Mouse (Mus musculus) embryonic facial prominence, embryonic 13.5 days (tissue): ENCODE results near the gene Raf1. TPM values are rescaled to one million over a fixed set of nuclear protein-coding genes. Genes with fewer than 3 reads are reported as not detected.

Experiments
- ATAC-seq: fragments of 200-750 bp; cut with Nextera tagmentation; 2 replicates; pipeline ENCODE4 v1.8.0; 2017; ENCODE audit warnings: low read depth; ENCODE audit not compliant: insufficient number of reproducible peaks, insufficient read depth, low FRiP score, low TSS enrichment
- H3K27ac ChIP-seq: fragments of 300-500 bp; sonication (generic); 2 replicates; pipeline ENCODE4 v1.5.1; 2015; ENCODE audit warnings: moderate library complexity, mild to moderate bottlenecking, inconsistent platforms
- H3K27me3 ChIP-seq: fragments of 300-500 bp; sonication (generic); 2 replicates; pipeline ENCODE4 v1.6.1; 2015; ENCODE audit warnings: mild to moderate bottlenecking, inconsistent platforms
- H3K36me3 ChIP-seq: fragments of 300-500 bp; sonication (generic); 2 replicates; pipeline ENCODE4 v1.6.1; 2015; ENCODE audit warnings: mild to moderate bottlenecking, inconsistent platforms
- H3K4me1 ChIP-seq: fragments of 300-500 bp; sonication (generic); 2 replicates; pipeline ENCODE4 v1.6.1; 2015; ENCODE audit warnings: inconsistent platforms
- H3K4me2 ChIP-seq: fragments of 300-500 bp; sonication (generic); 2 replicates; pipeline ENCODE4 v1.6.1; 2015; ENCODE audit warnings: moderate library complexity, mild to moderate bottlenecking, inconsistent platforms
- H3K4me3 ChIP-seq: fragments of 300-500 bp; sonication (generic); 2 replicates; pipeline ENCODE4 v1.5.1; 2015; ENCODE audit warnings: mild to moderate bottlenecking, inconsistent platforms
- H3K9ac ChIP-seq: fragments of 300-500 bp; sonication (generic); 2 replicates; pipeline ENCODE4 v1.6.1; 2015; ENCODE audit warnings: mild to moderate bottlenecking, inconsistent platforms
- H3K9me3 ChIP-seq: fragments of 300-500 bp; sonication (generic); 2 replicates; pipeline ENCODE4 v1.6.1; 2016; ENCODE audit warnings: inconsistent platforms
- WGBS: fragments of 180-500 bp; shearing (Covaris S2); methylation state at CpG from one replicate; pipeline ENCODE4 v1.1.7; 2015; ENCODE audit warnings: mixed read lengths; 5-methylcytosine and 5-hydroxymethylcytosine counted together
- polyA plus RNA-seq: library from polyadenylated mRNA; unstranded; fragments of >200 nt; fragmentation: Nextera tagmentation; extraction: Ambion mirVana; gene quantifications from 2 replicates; pipeline ENCODE4 v1.2.1, GENCODE M21; 2015

Gene Raf1
- polyA plus RNA-seq, 1 experiment from 2014 or later: 111 TPM

GRCm38 (mm10) chr6:115584176-115584575 is 92.3 kb downstream of the Raf1 start:
- ATAC-seq: no peak
- no peaks in the 10 kb centered on the region for H3K27me3 ChIP-seq
- no peak overlapping the region for H3K9ac ChIP-seq
- H3K4me1 ChIP-seq: no peaks in the 10 kb centered on the region
- H3K4me2 ChIP-seq: no peak overlapping the region
- peaks cover 11% of the 10 kb centered on the region; the same call in 1 of the 2 replicates for H3K36me3 ChIP-seq
- WGBS: 71% methylated on average over 3 of the region's 3 CpGs
- H3K27ac ChIP-seq: no peak overlapping the region
- no peaks in the 10 kb centered on the region for H3K9me3 ChIP-seq
- no peak overlapping the region for H3K4me3 ChIP-seq

- ATAC-seq: no peak
- Histone ChIP-seq H3K4me2 (no peak overlapping the region), H3K27me3 (no peaks in the 10 kb centered on the region), H3K36me3 (peaks cover 17% of the 10 kb centered on the region), H3K4me3 (no peak overlapping the region), H3K27ac (no peak overlapping the region), H3K9me3 (no peaks in the 10 kb centered on the region), H3K4me1 (no peaks in the 10 kb centered on the region), H3K9ac (no peak overlapping the region)
- WGBS: 70% methylated on average over 6 of the region's 6 CpGs
These were observed 92.9 kb downstream of the Raf1 start for GRCm38 (mm10) chr6:115583430-115584125.

- Histone ChIP-seq H3K4me3 (no peak overlapping the region), H3K9me3 (no peaks in the 10 kb centered on the region), H3K4me2 (no peak overlapping the region), H3K27me3 (no peaks in the 10 kb centered on the region), H3K36me3 (peaks cover 28% of the 10 kb centered on the region), H3K4me1 (no peaks in the 10 kb centered on the region), H3K27ac (no peak overlapping the region), H3K9ac (no peak overlapping the region)
- no peak for ATAC-seq
- 79% methylated on average over 10 of the region's 10 CpGs for WGBS
These were observed 93.9 kb downstream of the Raf1 start for GRCm38 (mm10) chr6:115582328-115583115.

- no peaks in the 10 kb centered on the region for H3K4me1 ChIP-seq
- no peak for ATAC-seq
These were observed 95.6 kb downstream of the Raf1 start for GRCm38 (mm10) chr6:115580810-115581209.

GRCm38 (mm10) chr6:115577941-115578340 is 98.5 kb downstream of the Raf1 start:
- 94% methylated on average over 9 of the region's 9 CpGs for whole genome bisulfite sequencing
- Histone ChIP-seq H3K27me3 (no peaks in the 10 kb centered on the region), H3K9ac (no peak overlapping the region), H3K4me2 (no peak overlapping the region), H3K36me3 (peaks cover 67% of the 10 kb centered on the region), H3K9me3 (no peaks in the 10 kb centered on the region), H3K27ac (no peak overlapping the region), H3K4me1 (no peaks in the 10 kb centered on the region), H3K4me3 (no peak overlapping the region)
- ATAC-seq: no peak

More at GRCm38 (mm10) chr6:115580810-115581209, 95.6 kb downstream of the Raf1 start:
- H3K27me3 ChIP-seq: no peaks in the 10 kb centered on the region
- no peak overlapping the region for H3K27ac ChIP-seq
- H3K4me2 ChIP-seq: no peak overlapping the region
- H3K9ac ChIP-seq: no peak overlapping the region
- 67% methylated on average over 3 of the region's 3 CpGs for WGBS
- no peak overlapping the region for H3K4me3 ChIP-seq
- peaks cover 45% of the 10 kb centered on the region for H3K36me3 ChIP-seq
- no peaks in the 10 kb centered on the region for H3K9me3 ChIP-seq

GRCm38 (mm10) chr6:115577407-115577806 is 99.0 kb downstream of the Raf1 start:
- Histone ChIP-seq H3K4me3 (no peak overlapping the region), H3K9ac (no peak overlapping the region), H3K36me3 (peaks cover 71% of the 10 kb centered on the region), H3K27me3 (no peaks in the 10 kb centered on the region), H3K9me3 (no peaks in the 10 kb centered on the region), H3K27ac (no peak overlapping the region), H3K4me2 (no peak overlapping the region), H3K4me1 (no peaks in the 10 kb centered on the region)
- 82% methylated on average over 5 of the region's 5 CpGs for WGBS
- no peak for ATAC-seq

GRCm38 (mm10) chr6:115574171-115574570 is 102.3 kb downstream of the Raf1 start:
- Histone ChIP-seq H3K9ac (no peak overlapping the region), H3K27ac (no peak overlapping the region), H3K36me3 (peaks cover 87% of the 10 kb centered on the region), H3K4me3 (no peak overlapping the region), H3K4me2 (no peak overlapping the region), H3K4me1 (no peaks in the 10 kb centered on the region), H3K9me3 (no peaks in the 10 kb centered on the region), H3K27me3 (no peaks in the 10 kb centered on the region)
- 85% methylated on average over 7 of the region's 7 CpGs for WGBS
- no peak for ATAC-seq

Other genes with a start within 250 kb of the Raf1 start
- gene Tsen2, start 132.0 kb downstream of the Raf1 start, polyA plus RNA-seq: 35.0 and 35.4 TPM in 2 replicates
- 0.18 and 1.3 TPM in 2 replicates for gene Mkrn2os, start 84.1 kb downstream of the Raf1 start, polyA plus RNA-seq
- gene Mkrn2, start 74.7 kb downstream of the Raf1 start, polyA plus RNA-seq: 25.3 and 35.9 TPM in 2 replicates
- 3.7 and 4.2 TPM in 2 replicates for gene Tmem40, start 85.8 kb upstream of the Raf1 start, polyA plus RNA-seq
- 42.2 and 45.8 TPM in 2 replicates for gene Cand2, start 97.9 kb upstream of the Raf1 start, polyA plus RNA-seq
- 2,295 and 2,526 TPM in 2 replicates for gene Rpl32, start 132.1 kb upstream of the Raf1 start, polyA plus RNA-seq
- gene Efcab12, start 161.8 kb upstream of the Raf1 start, polyA plus RNA-seq: 0.62 and 0.81 TPM in 2 replicates
- gene Mbd4, start 176.7 kb upstream of the Raf1 start, polyA plus RNA-seq: 26.0 and 27.9 TPM in 2 replicates
- 26.2 and 29.0 TPM in 2 replicates for gene Ift122, start 176.8 kb upstream of the Raf1 start, polyA plus RNA-seq